Mouse (Mus musculus) heart, embryonic 15.5 days (tissue): ENCODE data around the gene Evl. TPM values are rescaled to one million over a fixed set of nuclear protein-coding genes. Genes with fewer than 3 reads are reported as not detected.
"Not testable (repeated sequence)": the region's sequence is repeated elsewhere in the genome, so short reads cannot be mapped to it uniquely, and the experiment has no call there.

Source experiments
- ATAC-seq: fragments of 200-750 bp; cut with Nextera tagmentation; replicated peaks from 2 replicates; pipeline ENCODE4 v1.8.0; 2017; ENCODE audit warnings: low read depth, moderate TSS enrichment; ENCODE audit not compliant: insufficient number of reproducible peaks, insufficient read depth, low FRiP score
- H3K27ac ChIP-seq: fragments of 300-500 bp; sonication (generic); 2 replicates; pipeline ENCODE4 v1.5.1; 2015; ENCODE audit warnings: mild to moderate bottlenecking, inconsistent platforms
- H3K27me3 ChIP-seq: fragments of 300-500 bp; sonication (generic); 2 replicates; pipeline ENCODE4 v1.6.1; 2015; ENCODE audit warnings: inconsistent platforms
- H3K36me3 ChIP-seq: fragments of 300-500 bp; sonication (generic); 2 replicates; pipeline ENCODE4 v1.6.1; 2015; ENCODE audit warnings: mild to moderate bottlenecking, inconsistent platforms
- H3K4me1 ChIP-seq: fragments of 300-500 bp; sonication (generic); replicated peaks from 2 replicates; pipeline ENCODE4 v1.6.1; 2015; ENCODE audit warnings: inconsistent platforms
- H3K4me2 ChIP-seq: fragments of 300-500 bp; sonication (generic); 2 replicates; pipeline ENCODE4 v1.6.1; 2015; ENCODE audit warnings: inconsistent platforms, mild to moderate bottlenecking, moderate library complexity
- H3K4me3 ChIP-seq: fragments of 300-500 bp; sonication (generic); 2 replicates; pipeline ENCODE4 v1.5.1; 2015; ENCODE audit warnings: mild to moderate bottlenecking, inconsistent platforms
- H3K9ac ChIP-seq: fragments of 300-500 bp; sonication (generic); 2 replicates; pipeline ENCODE4 v1.6.1; 2015; ENCODE audit warnings: mild to moderate bottlenecking, inconsistent platforms
- H3K9me3 ChIP-seq: fragments of 300-500 bp; sonication (generic); replicated peaks from 2 replicates; pipeline ENCODE4 v1.6.1; 2016; ENCODE audit warnings: inconsistent platforms
- WGBS: fragments of 180-500 bp; shearing (Covaris S2); methylation state at CpG from one replicate; pipeline ENCODE4 v1.1.7; 2015; ENCODE audit warnings: mixed read lengths; 5-methylcytosine and 5-hydroxymethylcytosine counted together
- polyA plus RNA-seq: library from polyadenylated mRNA; unstranded; fragments of >200 nt; fragmentation: Nextera tagmentation; extraction: Ambion mirVana; gene quantifications from 2 replicates; pipeline ENCODE4 v1.2.1, GENCODE M21; 2015

Gene Evl
- polyA plus RNA-seq: 33.8 and 43.2 TPM in 2 replicates

DNA sequence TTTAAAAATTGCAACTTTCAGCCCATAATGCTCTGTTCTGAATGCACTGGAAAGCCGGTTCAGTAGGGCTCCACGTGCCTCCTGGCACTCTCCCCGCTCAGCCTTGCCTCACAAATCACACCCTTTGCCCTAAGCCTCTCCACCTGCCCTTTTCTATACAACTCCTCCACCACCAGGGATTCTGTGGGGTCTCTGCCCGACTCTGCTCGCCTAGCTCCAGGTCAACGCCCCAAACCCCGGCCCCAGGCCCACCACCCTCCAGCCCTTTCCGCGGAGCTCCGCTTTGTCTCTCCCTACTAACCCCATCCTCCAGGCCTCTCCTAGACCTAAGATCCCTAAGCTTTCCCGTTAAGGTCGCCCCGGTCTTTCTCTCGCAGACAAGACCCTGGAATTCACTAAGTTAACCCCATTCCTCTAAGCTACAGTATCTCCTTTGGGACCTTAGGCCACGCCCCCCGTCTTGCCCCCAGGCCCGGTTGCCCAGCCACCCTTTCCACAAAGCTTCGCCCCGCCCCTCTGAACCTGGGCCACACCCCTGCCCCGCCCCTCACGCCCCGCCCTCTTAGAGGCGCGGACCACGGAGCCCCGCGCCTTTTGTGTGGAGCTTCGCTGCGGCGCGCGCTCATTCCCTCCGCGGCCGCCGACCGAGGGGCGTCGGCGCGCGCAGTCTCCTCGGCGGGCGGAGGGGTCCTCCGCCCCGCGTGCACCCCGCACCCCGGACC lies at the start of gene Evl:
Evl (plus strand) TSS at position 601 of the 722 bp plus-strand sequence.
- Histone ChIP-seq H3K9ac (peak within 1 kb of the TSS; percentile 94), H3K9me3 (no peaks in the 10 kb centered on the region), H3K27ac (peak within 1 kb of the TSS; percentile 86), H3K4me1 (peaks cover 26% of the 10 kb centered on the region), H3K27me3 (no peaks in the 10 kb centered on the region), H3K4me3 (peak within 1 kb of the TSS; percentile 98), H3K4me2 (peak within 1 kb of the TSS; percentile 82), H3K36me3 (no peaks in the 10 kb centered on the region)
- 4% methylated on average over 49 of the region's 50 CpGs for WGBS
- peak; percentile 93 for ATAC-seq

DNA sequence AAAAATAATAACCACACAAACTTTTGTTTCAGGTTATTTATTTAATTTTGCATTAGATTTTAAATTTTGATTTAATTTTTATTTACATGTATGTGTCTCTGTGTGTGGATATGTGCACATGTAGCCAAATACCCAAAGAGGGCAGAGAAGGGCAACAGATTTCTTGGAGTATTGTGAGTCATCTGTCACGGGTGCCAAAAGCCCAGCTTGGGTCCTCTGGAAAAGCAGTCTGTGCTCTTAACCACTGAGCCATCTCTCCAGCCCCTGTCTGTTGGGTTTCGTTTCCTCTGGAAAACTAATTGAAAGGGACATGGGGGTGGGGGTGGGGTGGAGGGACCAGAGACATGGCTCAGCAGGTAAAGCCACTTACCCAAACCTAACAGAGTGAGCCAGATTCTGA lies 48.7 kb upstream of the Evl start:
- Histone ChIP-seq H3K4me2 (no peak overlapping the region), H3K4me3 (no peak overlapping the region), H3K27ac (no peak overlapping the region), H3K9me3 (no peaks in the 10 kb centered on the region), H3K27me3 (no peaks in the 10 kb centered on the region), H3K4me1 (peaks cover 13% of the 10 kb centered on the region), H3K36me3 (no peaks in the 10 kb centered on the region), H3K9ac (no peak overlapping the region)
- WGBS: 71% methylated on average over 2 of the region's 2 CpGs
- ATAC-seq: no peak

GRCm38 (mm10) chr12:108507046-108507445 lies 47.5 kb upstream of the Evl start:
- not testable (repeated sequence) for H3K27me3 ChIP-seq, H3K4me3 ChIP-seq, H3K27ac ChIP-seq, H3K36me3 ChIP-seq, H3K9me3 ChIP-seq, H3K4me2 ChIP-seq, H3K9ac ChIP-seq, ATAC-seq
- H3K4me1 ChIP-seq: peaks cover 13% of the 10 kb centered on the region
- WGBS: 78% methylated on average over 3 of the region's 3 CpGs

DNA sequence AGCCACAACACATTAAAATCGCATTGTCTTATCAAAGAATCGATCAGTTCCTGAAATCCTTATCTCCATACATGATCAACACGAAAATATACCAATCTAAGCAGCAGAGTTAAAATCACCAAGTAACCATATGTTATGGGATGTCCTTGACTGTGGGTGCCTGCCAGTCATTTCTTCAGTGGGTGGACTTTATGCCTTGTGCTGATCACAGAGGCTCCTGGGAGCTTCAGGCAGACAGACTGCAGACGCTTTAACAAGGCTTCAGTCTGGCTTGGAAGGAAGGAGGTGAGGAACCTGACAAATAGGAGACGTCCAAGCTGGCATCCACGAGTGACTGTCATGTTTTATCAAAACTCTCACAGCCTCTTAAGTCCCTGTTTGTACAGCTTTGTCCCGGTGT lies 43.9 kb upstream of the Evl start:
- 44% methylated on average over 7 of the region's 7 CpGs for WGBS
- H3K27me3 ChIP-seq: no peaks in the 10 kb centered on the region
- no peak overlapping the region for H3K27ac ChIP-seq
- H3K4me3 ChIP-seq: no peak overlapping the region
- no peak overlapping the region for H3K4me2 ChIP-seq
- H3K9me3 ChIP-seq: no peaks in the 10 kb centered on the region
- ATAC-seq: no peak
- H3K36me3 ChIP-seq: peaks cover 12% of the 10 kb centered on the region; the same call in 1 of the 2 replicates
- no peak overlapping the region for H3K9ac ChIP-seq
- no peaks in the 10 kb centered on the region for H3K4me1 ChIP-seq

- WGBS: 9% methylated on average over 3 of the region's 3 CpGs
- no peak overlapping the region for H3K27ac ChIP-seq
- H3K9ac ChIP-seq: no peak overlapping the region
- no peaks in the 10 kb centered on the region for H3K4me1 ChIP-seq
- no peaks in the 10 kb centered on the region for H3K27me3 ChIP-seq
- H3K9me3 ChIP-seq: no peaks in the 10 kb centered on the region
- H3K4me2 ChIP-seq: no peak overlapping the region
- H3K36me3 ChIP-seq: peaks cover 12% of the 10 kb centered on the region; the same call in 1 of the 2 replicates
- ATAC-seq: no peak
- no peak overlapping the region for H3K4me3 ChIP-seq
These were observed 43.5 kb upstream of the Evl start for GRCm38 (mm10) chr12:108511009-108511408.

- no peak for ATAC-seq
- Histone ChIP-seq H3K9ac (no peak overlapping the region), H3K27me3 (no peaks in the 10 kb centered on the region), H3K4me2 (no peak overlapping the region), H3K36me3 (peaks cover 16% of the 10 kb centered on the region; the same call in 1 of the 2 replicates), H3K4me1 (no peaks in the 10 kb centered on the region), H3K27ac (no peak overlapping the region), H3K4me3 (no peak overlapping the region), H3K9me3 (no peaks in the 10 kb centered on the region)
- 92% methylated on average over 12 of the region's 12 CpGs for WGBS
These were observed 39.1 kb upstream of the Evl start for GRCm38 (mm10) chr12:108515464-108515863.

GRCm38 (mm10) chr12:108519374-108519773 lies 35.1 kb upstream of the Evl start:
- Histone ChIP-seq H3K36me3 (peaks cover 33% of the 10 kb centered on the region), H3K9me3 (no peaks in the 10 kb centered on the region), H3K4me1 (no peaks in the 10 kb centered on the region), H3K4me2 (no peak overlapping the region), H3K27ac (no peak overlapping the region), H3K9ac (no peak overlapping the region), H3K4me3 (no peak overlapping the region), H3K27me3 (no peaks in the 10 kb centered on the region)
- WGBS: 65% methylated on average over 8 of the region's 8 CpGs
- ATAC-seq: no peak

- H3K4me3 ChIP-seq: no peak overlapping the region
- H3K27me3 ChIP-seq: no peaks in the 10 kb centered on the region
- H3K27ac ChIP-seq: no peak overlapping the region
- H3K36me3 ChIP-seq: peaks cover 16% of the 10 kb centered on the region; the same call in 1 of the 2 replicates
- no peak overlapping the region for H3K9ac ChIP-seq
- H3K4me2 ChIP-seq: no peak overlapping the region
- WGBS: 43% methylated on average over 8 of the region's 8 CpGs
- no peaks in the 10 kb centered on the region for H3K9me3 ChIP-seq
- ATAC-seq: no peak
- no peaks in the 10 kb centered on the region for H3K4me1 ChIP-seq
These were observed 25.3 kb upstream of the Evl start for GRCm38 (mm10) chr12:108529214-108529613.

DNA sequence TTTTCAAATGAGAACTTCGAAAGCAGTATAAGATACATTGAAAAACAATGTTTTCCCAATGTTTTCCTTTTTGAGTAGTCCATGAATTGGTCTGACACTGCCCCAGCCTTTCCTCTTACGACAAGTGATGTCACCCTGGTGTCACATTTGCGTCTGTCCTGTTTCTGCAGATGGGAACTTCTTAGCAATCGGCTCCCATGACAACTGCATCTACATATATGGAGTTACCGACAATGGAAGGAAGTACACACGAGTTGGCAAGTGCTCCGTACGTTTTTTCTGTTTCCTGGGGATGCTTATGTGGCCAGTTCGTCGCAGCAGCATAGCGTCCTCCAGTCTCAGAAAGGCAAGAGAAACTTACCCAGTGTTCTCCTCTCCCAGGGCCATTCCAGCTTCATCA lies 20.0 kb upstream of the Evl start:
- peaks cover 36% of the 10 kb centered on the region for H3K36me3 ChIP-seq
- WGBS: 74% methylated on average over 11 of the region's 11 CpGs
- H3K9ac ChIP-seq: no peak overlapping the region
- no peak overlapping the region for H3K4me3 ChIP-seq
- H3K4me2 ChIP-seq: no peak overlapping the region
- no peaks in the 10 kb centered on the region for H3K9me3 ChIP-seq
- H3K27ac ChIP-seq: no peak overlapping the region
- ATAC-seq: no peak
- no peaks in the 10 kb centered on the region for H3K27me3 ChIP-seq
- H3K4me1 ChIP-seq: no peaks in the 10 kb centered on the region

GRCm38 (mm10) chr12:108536461-108536860 lies 18.1 kb upstream of the Evl start:
- no peak overlapping the region for H3K9ac ChIP-seq
- ATAC-seq: no peak
- no peak overlapping the region for H3K27ac ChIP-seq
- 67% methylated on average over 10 of the region's 10 CpGs for WGBS
- no peak overlapping the region for H3K4me2 ChIP-seq
- no peaks in the 10 kb centered on the region for H3K4me1 ChIP-seq
- H3K36me3 ChIP-seq: peaks cover 33% of the 10 kb centered on the region
- no peaks in the 10 kb centered on the region for H3K27me3 ChIP-seq
- no peak overlapping the region for H3K4me3 ChIP-seq
- H3K9me3 ChIP-seq: no peaks in the 10 kb centered on the region

GRCm38 (mm10) chr12:108541088-108541487 lies 13.4 kb upstream of the Evl start:
- H3K4me1 ChIP-seq: peaks cover 4% of the 10 kb centered on the region
- no peaks in the 10 kb centered on the region for H3K27me3 ChIP-seq
- H3K4me2 ChIP-seq: no peak overlapping the region
- H3K9me3 ChIP-seq: no peaks in the 10 kb centered on the region
- no peak overlapping the region for H3K4me3 ChIP-seq
- 25% methylated on average over 6 of the region's 6 CpGs for WGBS
- no peak for ATAC-seq
- H3K9ac ChIP-seq: no peak overlapping the region
- peaks cover 23% of the 10 kb centered on the region for H3K36me3 ChIP-seq
- H3K27ac ChIP-seq: no peak overlapping the region
